Mouse (Mus musculus): Measurements from ENCODE around the gene Fam207a.

The Fam207a gene

DNA sequence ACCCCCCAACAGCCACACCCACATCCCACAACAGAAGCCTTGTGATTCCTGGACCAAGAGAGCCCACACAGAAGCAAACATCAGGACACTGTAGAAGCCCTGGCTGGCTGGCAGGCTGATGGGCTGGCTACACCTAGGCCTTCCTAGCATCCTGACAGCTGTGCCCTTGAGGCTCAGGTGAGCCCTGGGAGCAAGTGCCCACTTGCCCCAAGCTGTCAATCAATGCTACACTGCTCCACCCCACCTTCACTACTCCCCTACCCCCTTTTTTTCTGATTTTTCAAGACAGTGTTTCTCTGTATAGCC is 65.5 kb downstream of the Fam207a start:
- no peak for DNase-seq

DNA sequence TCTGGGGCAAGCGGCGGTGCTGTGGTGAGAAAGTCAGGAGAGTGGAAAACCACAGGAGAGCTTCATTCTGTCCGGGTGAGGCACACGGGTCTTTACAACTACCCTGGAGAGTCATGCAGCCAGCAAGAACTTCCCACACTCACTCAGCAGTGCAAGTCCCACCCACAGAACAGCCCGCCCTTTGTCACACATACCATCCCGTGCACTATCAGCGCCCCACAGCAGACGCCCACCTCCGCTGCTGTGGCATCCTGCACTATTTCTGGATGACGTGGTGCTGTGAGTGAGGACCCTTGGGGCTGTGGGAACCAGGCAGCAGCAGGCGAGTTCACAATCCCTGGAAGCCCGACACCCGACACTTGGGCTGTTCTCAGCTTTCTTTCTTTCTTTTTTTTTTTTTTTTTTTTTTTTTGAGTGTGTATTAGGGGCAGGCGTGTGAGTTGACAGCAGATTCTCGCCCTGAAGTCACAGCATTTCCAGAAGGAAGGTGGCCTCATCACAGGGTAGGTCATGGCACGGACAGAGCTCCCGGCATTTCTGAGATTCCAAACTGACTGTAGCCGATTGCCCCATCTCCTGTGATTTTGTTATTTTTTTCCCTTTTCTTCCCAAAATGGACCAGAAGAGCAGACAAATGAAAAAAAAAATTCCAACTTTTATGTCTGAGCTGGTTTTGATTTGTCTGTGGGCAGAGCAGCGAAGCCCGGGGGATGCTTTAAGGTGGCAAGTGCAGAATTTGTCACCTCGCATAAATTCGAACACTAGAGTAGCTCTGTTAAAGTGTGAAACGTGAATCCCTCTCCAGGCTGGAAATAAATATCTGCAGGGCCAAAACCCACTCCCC is 66.0 kb downstream of the Fam207a start:
- no peak for DNase-seq

GRCm38 (mm10) chr10:77448698-77449247 is 66.8 kb downstream of the Fam207a start:
- no peak for DNase-seq

DNA sequence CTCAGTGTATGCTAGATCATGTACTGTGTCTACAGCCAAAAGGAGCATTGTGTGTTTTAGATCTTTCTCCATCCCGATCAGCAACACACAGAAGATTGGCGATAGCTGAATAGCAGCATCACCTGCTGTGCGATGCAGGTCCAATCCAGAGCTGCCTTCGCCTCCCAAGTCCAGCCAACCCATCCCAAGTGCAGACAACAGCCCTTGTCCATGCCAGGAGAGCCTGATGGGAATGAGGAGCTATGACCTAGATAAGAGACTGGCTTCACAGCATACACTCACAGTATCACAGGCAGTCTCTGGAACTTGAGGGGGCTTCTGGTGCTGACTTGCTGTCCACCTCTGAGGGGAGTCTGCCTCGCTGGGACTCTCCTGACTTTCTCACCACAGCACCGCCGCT is 67.4 kb downstream of the Fam207a start:
- no peak for DNase-seq

- DNase-seq, result no peak
Observed at GRCm38 (mm10) chr10:77447755-77448154, 67.8 kb downstream of the Fam207a start.

GRCm38 (mm10) chr10:77442250-77442649 is 73.3 kb downstream of the Fam207a start:
- no peak for DNase-seq

DNA sequence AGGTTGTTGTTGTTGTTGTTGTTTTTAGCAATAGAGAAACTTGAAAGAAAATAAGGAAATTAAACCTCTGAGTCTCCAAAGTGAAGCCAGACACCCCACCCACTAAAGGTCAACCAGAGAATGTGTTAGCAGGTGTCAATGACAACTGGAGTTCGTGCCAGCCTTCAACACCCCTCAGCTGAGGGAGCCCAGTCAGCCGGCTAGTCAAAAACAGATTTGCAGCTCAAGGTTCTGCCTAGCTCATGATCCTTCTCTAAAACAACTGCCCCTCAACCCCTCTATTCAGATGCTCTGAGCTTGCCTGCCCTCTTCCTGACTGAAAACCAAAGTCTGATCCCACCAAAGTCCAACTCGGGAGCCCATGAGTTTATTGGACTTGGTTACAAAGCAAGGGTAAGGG is 73.8 kb downstream of the Fam207a start:
- DNase-seq, result no peak

- peak; percentile 75 for DNase-seq
Observed at GRCm38 (mm10) chr10:77440841-77441755, 74.5 kb downstream of the Fam207a start.

- DNase-seq, result peak; percentile 12
Observed at GRCm38 (mm10) chr10:77440286-77440685, 75.3 kb downstream of the Fam207a start.

- no peak for DNase-seq
Observed at GRCm38 (mm10) chr10:77439026-77439425, 76.6 kb downstream of the Fam207a start.

GRCm38 (mm10) chr10:77438021-77438420 is 77.6 kb downstream of the Fam207a start:
- DNase-seq, result no peak

All from lung, postnatal 36 days (tissue).